Mouse (Mus musculus): Measurements from ENCODE around the gene Rbm33. TPM values are rescaled to one million over a fixed set of nuclear protein-coding genes. Genes with fewer than 3 reads are reported as not detected.

Gene Rbm33
- polyA plus RNA-seq, 1 experiment from 2014 or later, result 16.1 TPM

GRCm38 (mm10) chr5:28333731-28334130 lies 16.8 kb downstream of the Rbm33 start:
- Histone ChIP-seq H3K9ac (ENCODE audit: low read depth, low read length) (no peak overlapping the region), H3K36me3 (ENCODE audit: control insufficient read depth, insufficient read depth, low read length) (peaks cover 4% of the 10 kb centered on the region; the same call in 1 of the 2 replicates), H3K4me1 (ENCODE audit: control insufficient read depth, insufficient read depth, low read length) (no peaks in the 10 kb centered on the region), H3K27me3 (ENCODE audit: control insufficient read depth, insufficient read depth, low read length) (no peaks in the 10 kb centered on the region), H3K4me2 (no peak overlapping the region), H3K27ac (ENCODE audit: low read depth, low read length) (no peak overlapping the region), H3K9me3 (replicated peaks; ENCODE audit: control insufficient read depth, low read length) (no peaks in the 10 kb centered on the region), H3K4me3 (ENCODE audit: low read depth, low read length) (no peak overlapping the region)
- 90% methylated on average over 2 of the region's 2 CpGs for WGBS (ENCODE audit: insufficient replicate concordance)
- no peak for ATAC-seq (replicated peaks; ENCODE audit: insufficient number of reproducible peaks, low FRiP score, low TSS enrichment)

GRCm38 (mm10) chr5:28351857-28352513 lies 35.1 kb downstream of the Rbm33 start:
- no peaks in the 10 kb centered on the region for H3K9me3 ChIP-seq (replicated peaks; ENCODE audit: control insufficient read depth, low read length)
- H3K9ac ChIP-seq (ENCODE audit: low read depth, low read length), result no peak overlapping the region
- peaks cover 16% of the 10 kb centered on the region for H3K36me3 ChIP-seq (ENCODE audit: control insufficient read depth, insufficient read depth, low read length)
- H3K27me3 ChIP-seq (ENCODE audit: control insufficient read depth, insufficient read depth, low read length), result no peaks in the 10 kb centered on the region
- H3K4me3 ChIP-seq (ENCODE audit: low read depth, low read length), result no peak overlapping the region
- ATAC-seq (replicated peaks; ENCODE audit: insufficient number of reproducible peaks, low FRiP score, low TSS enrichment), result no peak
- no peak overlapping the region for H3K27ac ChIP-seq (ENCODE audit: low read depth, low read length)
- H3K4me2 ChIP-seq, result no peak overlapping the region
- H3K4me1 ChIP-seq (ENCODE audit: control insufficient read depth, insufficient read depth, low read length), result no peaks in the 10 kb centered on the region

GRCm38 (mm10) chr5:28355614-28356013 lies 38.7 kb downstream of the Rbm33 start:
- H3K27ac ChIP-seq (ENCODE audit: low read depth, low read length), result no peak overlapping the region
- no peak overlapping the region for H3K4me3 ChIP-seq (ENCODE audit: low read depth, low read length)
- no peaks in the 10 kb centered on the region for H3K9me3 ChIP-seq (replicated peaks; ENCODE audit: control insufficient read depth, low read length)
- no peaks in the 10 kb centered on the region for H3K27me3 ChIP-seq (ENCODE audit: control insufficient read depth, insufficient read depth, low read length)
- ATAC-seq (replicated peaks; ENCODE audit: insufficient number of reproducible peaks, low FRiP score, low TSS enrichment), result no peak
- H3K9ac ChIP-seq (ENCODE audit: low read depth, low read length), result no peak overlapping the region
- no peak overlapping the region for H3K4me2 ChIP-seq
- H3K36me3 ChIP-seq (ENCODE audit: control insufficient read depth, insufficient read depth, low read length), result peaks cover 28% of the 10 kb centered on the region
- H3K4me1 ChIP-seq (ENCODE audit: control insufficient read depth, insufficient read depth, low read length), result no peaks in the 10 kb centered on the region

- peaks cover 34% of the 10 kb centered on the region for H3K36me3 ChIP-seq (ENCODE audit: control insufficient read depth, insufficient read depth, low read length)
- H3K9me3 ChIP-seq (replicated peaks; ENCODE audit: control insufficient read depth, low read length), result no peaks in the 10 kb centered on the region
- no peak overlapping the region for H3K4me3 ChIP-seq (ENCODE audit: low read depth, low read length)
- H3K4me1 ChIP-seq (ENCODE audit: control insufficient read depth, insufficient read depth, low read length), result no peaks in the 10 kb centered on the region
- no peak overlapping the region for H3K27ac ChIP-seq (ENCODE audit: low read depth, low read length)
- H3K27me3 ChIP-seq (ENCODE audit: control insufficient read depth, insufficient read depth, low read length), result no peaks in the 10 kb centered on the region
- WGBS (ENCODE audit: insufficient replicate concordance), result 86% methylated on average over 2 of the region's 2 CpGs
- no peak overlapping the region for H3K4me2 ChIP-seq
- H3K9ac ChIP-seq (ENCODE audit: low read depth, low read length), result no peak overlapping the region
- ATAC-seq (replicated peaks; ENCODE audit: insufficient number of reproducible peaks, low FRiP score, low TSS enrichment), result no peak
These were observed 43.8 kb downstream of the Rbm33 start for GRCm38 (mm10) chr5:28360745-28361144.

- Histone ChIP-seq H3K9me3 (replicated peaks; ENCODE audit: control insufficient read depth, low read length) (no peaks in the 10 kb centered on the region), H3K27ac (ENCODE audit: low read depth, low read length) (no peak overlapping the region), H3K4me2 (no peak overlapping the region), H3K9ac (ENCODE audit: low read depth, low read length) (no peak overlapping the region), H3K36me3 (ENCODE audit: control insufficient read depth, insufficient read depth, low read length) (peaks cover 21% of the 10 kb centered on the region), H3K4me1 (ENCODE audit: control insufficient read depth, insufficient read depth, low read length) (no peaks in the 10 kb centered on the region), H3K4me3 (ENCODE audit: low read depth, low read length) (no peak overlapping the region), H3K27me3 (ENCODE audit: control insufficient read depth, insufficient read depth, low read length) (no peaks in the 10 kb centered on the region)
- no peak for ATAC-seq (replicated peaks; ENCODE audit: insufficient number of reproducible peaks, low FRiP score, low TSS enrichment)
- WGBS (ENCODE audit: insufficient replicate concordance), result 72% methylated on average over 2 of the region's 2 CpGs
These were observed 51.1 kb downstream of the Rbm33 start for GRCm38 (mm10) chr5:28368056-28368455.

GRCm38 (mm10) chr5:28370836-28371235 lies 53.9 kb downstream of the Rbm33 start:
- Histone ChIP-seq H3K4me3 (ENCODE audit: low read depth, low read length) (no peak overlapping the region), H3K9ac (ENCODE audit: low read depth, low read length) (no peak overlapping the region), H3K27ac (ENCODE audit: low read depth, low read length) (no peak overlapping the region), H3K4me1 (ENCODE audit: control insufficient read depth, insufficient read depth, low read length) (no peaks in the 10 kb centered on the region), H3K4me2 (no peak overlapping the region), H3K36me3 (ENCODE audit: control insufficient read depth, insufficient read depth, low read length) (peaks cover 11% of the 10 kb centered on the region; the same call in 1 of the 2 replicates), H3K9me3 (replicated peaks; ENCODE audit: control insufficient read depth, low read length) (no peaks in the 10 kb centered on the region), H3K27me3 (ENCODE audit: control insufficient read depth, insufficient read depth, low read length) (no peaks in the 10 kb centered on the region)
- no peak for ATAC-seq (replicated peaks; ENCODE audit: insufficient number of reproducible peaks, low FRiP score, low TSS enrichment)

GRCm38 (mm10) chr5:28372172-28372664 lies 55.3 kb downstream of the Rbm33 start:
- H3K27me3 ChIP-seq (ENCODE audit: control insufficient read depth, insufficient read depth, low read length), result no peaks in the 10 kb centered on the region
- no peak for ATAC-seq (replicated peaks; ENCODE audit: insufficient number of reproducible peaks, low FRiP score, low TSS enrichment)
- H3K4me3 ChIP-seq (ENCODE audit: low read depth, low read length), result no peak overlapping the region
- H3K9me3 ChIP-seq (replicated peaks; ENCODE audit: control insufficient read depth, low read length), result no peaks in the 10 kb centered on the region
- no peaks in the 10 kb centered on the region for H3K4me1 ChIP-seq (ENCODE audit: control insufficient read depth, insufficient read depth, low read length)
- 84% methylated on average over 1 of the region's 1 CpGs for WGBS (ENCODE audit: insufficient replicate concordance)
- no peak overlapping the region for H3K4me2 ChIP-seq
- H3K27ac ChIP-seq (ENCODE audit: low read depth, low read length), result no peak overlapping the region
- peaks cover 4% of the 10 kb centered on the region; the same call in 1 of the 2 replicates for H3K36me3 ChIP-seq (ENCODE audit: control insufficient read depth, insufficient read depth, low read length)
- no peak overlapping the region for H3K9ac ChIP-seq (ENCODE audit: low read depth, low read length)

GRCm38 (mm10) chr5:28373498-28374427 lies 56.8 kb downstream of the Rbm33 start:
- 89% methylated on average over 2 of the region's 2 CpGs for WGBS (ENCODE audit: insufficient replicate concordance)
- Histone ChIP-seq H3K27me3 (ENCODE audit: control insufficient read depth, insufficient read depth, low read length) (no peaks in the 10 kb centered on the region), H3K4me2 (no peak overlapping the region), H3K4me1 (ENCODE audit: control insufficient read depth, insufficient read depth, low read length) (no peaks in the 10 kb centered on the region), H3K4me3 (ENCODE audit: low read depth, low read length) (no peak overlapping the region), H3K9me3 (replicated peaks; ENCODE audit: control insufficient read depth, low read length) (no peaks in the 10 kb centered on the region), H3K27ac (ENCODE audit: low read depth, low read length) (no peak overlapping the region), H3K36me3 (ENCODE audit: control insufficient read depth, insufficient read depth, low read length) (peaks cover 3% of the 10 kb centered on the region; the same call in 1 of the 2 replicates), H3K9ac (ENCODE audit: low read depth, low read length) (no peak overlapping the region)
- ATAC-seq (replicated peaks; ENCODE audit: insufficient number of reproducible peaks, low FRiP score, low TSS enrichment), result no peak

Data from heart, embryonic 11.5 days (tissue).